Mouse (Mus musculus) forebrain, embryonic 10.5 days (tissue): Measurements from ENCODE around the gene B3gat3. TPM values are rescaled to one million over a fixed set of nuclear protein-coding genes. Genes with fewer than 3 reads are reported as not detected.

Experiments
- DNase-seq: peaks from one replicate; pipeline ENCODE4 v3.0.0-alpha.2; 2017; ENCODE audit warnings: low spot score; ENCODE audit errors: extremely low spot score
- H3K27ac ChIP-seq: fragments of 300-500 bp; sonication (generic); 2 replicates; pipeline ENCODE4 v1.5.1; 2016; ENCODE audit warnings: mild to moderate bottlenecking
- H3K27me3 ChIP-seq: fragments of 300-500 bp; sonication (generic); 2 replicates; pipeline ENCODE4 v1.6.1; 2016; ENCODE audit warnings: mild to moderate bottlenecking; ENCODE audit not compliant: poor library complexity, severe bottlenecking
- H3K36me3 ChIP-seq: fragments of 300-500 bp; sonication (generic); replicated peaks from 2 replicates; pipeline ENCODE4 v1.6.1; 2016; ENCODE audit warnings: mild to moderate bottlenecking, moderate library complexity
- H3K4me1 ChIP-seq: fragments of 300-500 bp; sonication (generic); 2 replicates; pipeline ENCODE4 v1.6.1; 2016
- H3K4me3 ChIP-seq: fragments of 300-500 bp; sonication (generic); 2 replicates; pipeline ENCODE4 v1.5.1; 2016; ENCODE audit warnings: mild to moderate bottlenecking, moderate library complexity
- H3K9me3 ChIP-seq: fragments of 300-500 bp; sonication (generic); 2 replicates; pipeline ENCODE4 v1.6.1; 2016; ENCODE audit warnings: mild to moderate bottlenecking, moderate library complexity
- WGBS: fragments of 180-500 bp; shearing (Covaris S2); methylation state at CpG from one replicate; pipeline ENCODE4 v1.1.7; 2016; 5-methylcytosine and 5-hydroxymethylcytosine counted together
- polyA plus RNA-seq: library from polyadenylated mRNA; unstranded; fragments of >200 nt; fragmentation: Nextera tagmentation; extraction: Ambion mirVana; gene quantifications from 2 replicates; pipeline ENCODE4 v1.2.1, GENCODE M21; 2016

Gene B3gat3
- polyA plus RNA-seq, 1 experiment from 2014 or later: 49.6 TPM

DNA sequence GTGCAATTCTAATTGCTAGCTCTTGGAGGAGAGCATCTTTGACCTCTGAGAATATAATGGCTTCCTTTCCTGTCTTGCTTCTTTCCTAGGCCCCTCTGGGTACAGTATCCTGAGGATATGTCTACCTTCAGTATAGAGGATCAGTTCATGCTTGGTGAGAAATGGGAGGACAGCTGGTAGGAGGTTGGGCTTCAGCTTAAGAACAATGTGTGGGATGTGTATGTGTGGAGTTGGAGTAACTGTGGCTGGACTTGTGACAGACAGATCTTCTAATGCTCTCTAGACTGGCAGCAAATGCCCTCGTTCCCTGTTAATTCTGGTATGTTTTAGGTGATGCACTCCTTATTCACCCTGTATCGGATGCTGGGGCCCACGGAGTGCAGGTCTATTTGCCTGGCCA is 6.0 kb upstream of the B3gat3 start:
- H3K27ac ChIP-seq: no peak overlapping the region
- no peak overlapping the region for H3K4me3 ChIP-seq
- H3K9me3 ChIP-seq: no peaks in the 10 kb centered on the region
- peaks cover 84% of the 10 kb centered on the region for H3K36me3 ChIP-seq
- H3K4me1 ChIP-seq: no peaks in the 10 kb centered on the region
- DNase-seq: no peak
- WGBS: 96% methylated on average over 3 of the region's 3 CpGs
- no peaks in the 10 kb centered on the region for H3K27me3 ChIP-seq

DNA sequence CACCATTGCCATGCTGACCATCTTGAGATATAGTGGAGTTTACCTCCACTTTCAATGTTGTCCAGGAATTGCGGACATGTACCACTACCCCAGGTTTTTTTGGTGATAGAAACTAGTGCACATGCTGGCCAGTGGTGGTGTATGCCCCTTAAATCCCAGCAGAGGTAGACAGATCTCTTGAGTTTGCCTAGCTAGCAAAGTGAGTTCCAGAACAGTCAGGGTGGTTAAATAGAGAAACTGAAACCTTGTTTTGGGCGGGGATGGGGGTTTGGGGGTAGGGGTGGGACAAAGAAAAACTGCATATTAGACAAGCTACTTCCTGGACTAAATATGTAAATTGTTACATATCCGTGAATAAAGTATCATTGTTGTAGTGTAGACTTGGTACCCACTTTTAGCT is 1.2 kb upstream of the B3gat3 start:
- Histone ChIP-seq H3K4me3 (no peak overlapping the region), H3K4me1 (peaks cover 24% of the 10 kb centered on the region), H3K27me3 (no peaks in the 10 kb centered on the region), H3K36me3 (peaks cover 48% of the 10 kb centered on the region), H3K27ac (no peak overlapping the region), H3K9me3 (no peaks in the 10 kb centered on the region)
- 94% methylated on average over 3 of the region's 3 CpGs for WGBS
- DNase-seq: no peak

DNA sequence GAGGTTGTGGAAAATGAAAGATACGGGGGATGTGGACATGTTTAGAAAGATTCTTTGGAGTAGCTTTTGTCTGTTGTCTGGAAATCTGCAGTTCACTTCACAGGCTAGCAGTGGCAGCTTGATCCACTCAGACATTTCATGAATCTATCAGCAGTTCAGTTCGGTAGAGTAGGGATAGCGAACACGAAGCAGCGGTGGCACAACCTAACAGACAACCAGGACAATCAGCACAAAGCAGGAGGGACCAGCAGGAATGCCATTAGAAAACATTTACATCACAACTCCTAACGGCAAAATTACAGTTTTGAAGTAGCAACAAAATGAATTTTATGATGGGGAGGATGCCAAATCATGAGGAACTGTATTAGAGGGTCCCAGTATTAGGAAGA is 496 bp upstream of the B3gat3 start:
- WGBS: 68% methylated on average over 6 of the region's 6 CpGs
- H3K36me3 ChIP-seq: peaks cover 45% of the 10 kb centered on the region

DNA sequence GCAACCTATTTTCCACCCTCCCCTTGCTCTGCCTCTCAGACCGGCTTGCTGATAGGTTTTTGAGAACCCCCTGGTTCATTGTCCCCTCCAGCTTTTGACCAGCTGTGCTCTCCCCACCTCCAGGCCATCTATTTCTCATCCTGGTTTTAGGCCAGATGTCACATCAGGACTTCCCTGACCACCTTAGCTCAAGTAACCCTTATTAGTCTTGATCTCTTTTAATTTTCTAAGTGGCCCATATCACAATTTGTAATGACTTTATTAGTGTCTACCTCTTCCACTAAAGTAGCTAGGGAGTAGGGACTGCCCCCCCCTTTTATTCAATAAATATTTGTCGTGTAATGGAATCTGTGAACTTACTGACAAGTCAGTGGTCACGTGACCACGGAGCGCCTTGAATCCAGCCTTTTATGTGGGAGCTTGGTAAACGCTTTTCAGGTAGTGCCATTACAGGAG is 690 bp downstream of the B3gat3 start:
- 2% methylated on average over 6 of the region's 6 CpGs for WGBS
- Histone ChIP-seq H3K9me3 (no peaks in the 10 kb centered on the region), H3K27me3 (no peaks in the 10 kb centered on the region), H3K4me3 (peak overlapping the region; percentile 89), H3K27ac (peak overlapping the region; percentile 92), H3K36me3 (peaks cover 42% of the 10 kb centered on the region), H3K4me1 (peaks cover 24% of the 10 kb centered on the region)
- DNase-seq: peak; percentile 38

More for the DNA sequence above, 496 bp upstream of the B3gat3 start:
- H3K9me3 ChIP-seq: no peaks in the 10 kb centered on the region
- no peak for DNase-seq
- no peaks in the 10 kb centered on the region for H3K27me3 ChIP-seq
- peak overlapping the region; percentile 89 for H3K4me3 ChIP-seq
- peaks cover 24% of the 10 kb centered on the region for H3K4me1 ChIP-seq
- H3K27ac ChIP-seq: peak overlapping the region; percentile 92

DNA sequence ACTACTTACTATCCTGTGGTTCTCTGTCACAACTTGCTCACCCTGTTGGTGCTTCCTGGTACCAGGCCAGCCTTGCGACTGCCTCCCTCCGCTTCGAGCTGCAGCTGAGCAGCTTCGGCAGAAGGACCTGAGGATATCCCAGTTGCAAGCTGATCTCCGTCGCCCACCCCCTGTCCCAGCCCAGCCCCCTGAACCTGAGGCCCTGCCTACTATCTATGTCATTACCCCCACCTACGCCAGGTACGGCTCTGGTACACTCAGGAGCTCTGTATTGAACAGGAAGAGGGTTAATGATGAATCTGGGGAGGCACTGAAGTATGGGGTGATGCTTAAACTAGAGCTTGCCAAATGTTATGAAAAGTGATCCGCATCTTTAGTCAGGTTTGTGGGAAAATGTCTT is 1.6 kb downstream of the B3gat3 start:
- no peak for DNase-seq
- Histone ChIP-seq H3K9me3 (no peaks in the 10 kb centered on the region), H3K4me1 (peaks cover 24% of the 10 kb centered on the region), H3K27ac (no peak overlapping the region), H3K4me3 (peak overlapping the region; percentile 89), H3K36me3 (peaks cover 42% of the 10 kb centered on the region), H3K27me3 (no peaks in the 10 kb centered on the region)
- WGBS: 77% methylated on average over 9 of the region's 9 CpGs

DNA sequence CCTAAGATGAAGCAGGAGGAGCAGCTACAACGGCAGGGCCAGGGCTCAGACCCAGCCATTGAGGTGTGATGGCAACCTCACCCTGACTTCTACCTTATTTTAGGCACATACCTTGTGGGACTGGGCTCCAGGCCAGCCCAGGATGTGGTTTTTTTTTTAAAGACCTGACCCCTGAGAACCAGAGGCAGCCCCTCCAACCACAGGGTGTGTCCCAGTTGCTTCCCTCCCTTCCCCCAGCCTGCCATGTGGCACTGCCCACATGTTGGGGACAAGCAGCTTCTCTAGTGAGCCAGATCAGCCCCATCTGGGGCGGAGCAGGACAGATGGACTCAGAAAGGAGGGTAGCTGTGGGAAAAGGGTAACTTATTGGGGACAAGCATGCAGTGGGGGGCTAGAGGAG is 6.6 kb downstream of the B3gat3 start:
- no peak for DNase-seq
- no peaks in the 10 kb centered on the region for H3K27me3 ChIP-seq
- H3K36me3 ChIP-seq: peaks cover 58% of the 10 kb centered on the region
- H3K4me3 ChIP-seq: no peak overlapping the region
- H3K27ac ChIP-seq: no peak overlapping the region
- WGBS: 96% methylated on average over 2 of the region's 2 CpGs
- H3K9me3 ChIP-seq: no peaks in the 10 kb centered on the region
- peaks cover 33% of the 10 kb centered on the region for H3K4me1 ChIP-seq

DNA sequence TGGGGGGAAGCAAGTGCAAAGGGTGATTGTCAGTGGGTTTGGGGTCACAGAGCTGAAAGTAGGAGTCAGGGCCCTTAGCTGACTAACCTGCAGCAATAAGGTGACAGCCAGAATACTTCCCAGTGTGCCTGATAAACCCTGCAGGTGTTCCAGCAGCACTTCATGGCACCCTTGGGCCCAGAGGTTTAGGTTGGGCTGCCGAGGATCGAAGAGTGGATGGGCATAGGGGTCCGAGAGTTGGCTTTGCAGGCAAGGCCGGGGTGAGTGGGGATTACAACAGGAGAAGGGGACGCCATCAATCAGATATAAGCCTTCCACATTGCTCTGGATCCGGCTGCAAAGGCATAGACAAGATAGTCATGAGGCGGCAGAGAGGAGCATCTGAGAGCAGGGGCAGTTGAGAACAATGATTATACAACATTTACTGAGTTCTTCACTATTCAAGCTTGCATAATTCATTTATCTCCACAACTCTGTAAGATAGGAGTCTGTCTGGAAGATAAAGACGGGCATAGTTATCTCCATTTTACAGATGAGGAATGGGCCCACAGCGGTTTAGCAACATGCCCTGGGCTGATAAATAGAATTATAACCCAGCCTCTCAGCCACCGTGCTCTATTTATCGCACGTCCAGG is 7.8 kb downstream of the B3gat3 start:
- WGBS: 89% methylated on average over 12 of the region's 12 CpGs
- Histone ChIP-seq H3K27me3 (no peaks in the 10 kb centered on the region), H3K36me3 (peaks cover 52% of the 10 kb centered on the region), H3K4me3 (0 out of 2 replicates have a peak overlapping the region, but pooled peaks have one; percentile 77), H3K27ac (no peak overlapping the region), H3K4me1 (peaks cover 28% of the 10 kb centered on the region), H3K9me3 (no peaks in the 10 kb centered on the region)
- DNase-seq: no peak

DNA sequence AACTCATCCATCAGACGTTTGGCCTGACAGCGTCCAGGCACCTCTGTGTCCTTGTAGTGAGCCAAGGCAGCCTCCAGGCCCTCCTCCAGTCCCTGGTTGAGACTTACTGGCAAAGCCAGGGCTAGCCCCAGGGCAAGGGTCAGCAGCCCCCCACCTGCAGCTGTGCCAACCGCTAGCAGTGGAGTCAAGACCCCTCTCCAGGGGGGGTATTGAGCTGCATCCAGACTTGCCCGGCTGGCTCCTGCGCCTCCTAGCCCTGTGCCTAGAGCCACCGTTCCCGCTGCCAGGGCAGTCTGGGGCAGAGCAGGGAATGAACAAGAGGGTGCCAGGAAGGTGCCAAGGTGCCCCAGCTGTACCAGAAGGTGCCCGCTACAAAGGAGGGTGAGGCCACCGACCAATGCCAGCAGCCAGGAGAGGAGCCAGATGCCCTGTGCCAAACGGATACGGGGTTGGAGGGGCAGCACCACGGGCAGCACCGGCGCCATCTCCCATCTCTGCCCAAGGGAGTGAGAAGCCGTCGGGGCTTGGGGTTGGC is 8.6 kb downstream of the B3gat3 start:
- WGBS: 11% methylated on average over 16 of the region's 16 CpGs
- H3K27me3 ChIP-seq: no peaks in the 10 kb centered on the region

DNA sequence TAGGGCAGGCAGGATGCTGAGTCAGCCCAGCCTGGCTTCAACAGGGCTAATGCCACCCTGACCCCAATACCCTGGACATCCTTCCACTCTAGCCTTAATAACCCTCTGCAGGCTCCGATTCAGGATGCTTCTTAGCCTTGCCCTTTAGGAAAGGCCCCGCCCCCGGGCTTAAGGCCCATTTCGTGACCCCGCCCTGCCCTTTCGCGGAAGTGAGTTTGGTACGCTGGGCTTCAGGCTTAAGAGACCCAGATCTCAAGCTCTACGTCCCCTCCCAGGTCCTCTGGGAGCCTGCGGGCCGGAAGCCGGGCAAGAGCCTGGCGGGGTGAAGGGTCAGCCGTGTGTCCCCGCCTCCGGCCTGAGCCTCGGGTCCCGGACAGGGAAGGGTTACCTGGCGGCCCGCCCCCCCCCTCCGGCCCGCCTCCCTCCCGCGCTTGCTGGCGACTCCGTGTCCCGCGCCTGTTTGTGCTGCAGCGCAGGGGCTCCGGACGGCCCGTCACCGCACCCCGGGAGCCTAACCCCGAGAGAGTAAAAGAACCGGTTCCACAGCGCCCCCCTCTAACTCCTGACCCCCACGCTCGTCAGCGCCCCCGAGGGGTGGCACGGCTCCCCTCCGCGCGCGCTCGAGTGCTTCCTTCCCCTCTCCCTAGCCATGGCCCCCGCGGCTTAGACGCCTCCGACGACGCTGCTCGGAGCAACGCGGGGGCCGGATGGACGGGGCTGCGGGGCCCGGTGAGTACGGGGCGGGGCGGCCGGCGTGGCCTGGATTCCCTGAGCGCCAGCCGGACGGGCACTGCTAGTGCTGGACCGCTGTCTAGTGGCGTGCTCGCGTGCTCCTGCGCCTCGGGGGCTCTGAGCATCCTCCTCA is 9.3 kb downstream of the B3gat3 start, which contains the start of the genes Rom1 and Eml3:
Gene Rom1 (minus strand): TSS at position 133 of the 865 bp plus-strand sequence.
Gene Eml3 (plus strand): TSS at position 329 of the 865 bp plus-strand sequence.
- no peaks in the 10 kb centered on the region for H3K9me3 ChIP-seq
- peak within 1 kb of the TSS; percentile 77 for H3K4me3 ChIP-seq
- peaks cover 62% of the 10 kb centered on the region for H3K36me3 ChIP-seq
- peak within 1 kb of the TSS; percentile 89 for H3K27ac ChIP-seq
- H3K4me1 ChIP-seq: peaks cover 28% of the 10 kb centered on the region
- under 1% methylated on average over 58 of the region's 74 CpGs for WGBS
- no peaks in the 10 kb centered on the region for H3K27me3 ChIP-seq
- DNase-seq: peak; percentile 75

More for the DNA sequence above, 8.6 kb downstream of the B3gat3 start:
- peaks cover 28% of the 10 kb centered on the region for H3K4me1 ChIP-seq
- peak overlapping the region; percentile 77 for H3K4me3 ChIP-seq
- no peak for DNase-seq
- H3K27ac ChIP-seq: peak overlapping the region; percentile 89
- H3K9me3 ChIP-seq: no peaks in the 10 kb centered on the region
- peaks cover 57% of the 10 kb centered on the region for H3K36me3 ChIP-seq

DNA sequence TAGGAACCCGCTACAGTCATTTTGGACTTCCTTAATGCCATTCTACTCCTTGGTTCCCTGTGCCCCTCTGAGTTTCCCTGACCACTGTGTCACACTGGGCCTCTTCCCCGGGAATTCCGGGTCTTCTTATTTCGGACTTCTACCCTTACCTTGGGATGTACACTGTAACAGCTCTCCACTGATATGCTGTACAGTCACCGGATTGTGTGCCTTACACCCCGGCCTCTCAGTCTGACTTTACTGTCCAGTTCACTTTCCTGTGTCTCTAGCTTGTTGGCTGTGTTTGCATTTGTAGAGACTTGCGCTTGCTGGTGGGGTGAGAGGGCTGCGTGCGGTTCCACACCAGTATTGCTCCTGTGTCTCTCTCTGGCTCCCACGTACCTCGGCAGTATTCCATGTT is 9.9 kb downstream of the B3gat3 start:
- Histone ChIP-seq H3K27ac (peak overlapping the region; percentile 89), H3K9me3 (no peaks in the 10 kb centered on the region), H3K4me3 (peak overlapping the region; percentile 77), H3K4me1 (peaks cover 28% of the 10 kb centered on the region), H3K36me3 (peaks cover 65% of the 10 kb centered on the region), H3K27me3 (no peaks in the 10 kb centered on the region)
- WGBS: 14% methylated on average over 11 of the region's 11 CpGs
- DNase-seq: no peak

DNA sequence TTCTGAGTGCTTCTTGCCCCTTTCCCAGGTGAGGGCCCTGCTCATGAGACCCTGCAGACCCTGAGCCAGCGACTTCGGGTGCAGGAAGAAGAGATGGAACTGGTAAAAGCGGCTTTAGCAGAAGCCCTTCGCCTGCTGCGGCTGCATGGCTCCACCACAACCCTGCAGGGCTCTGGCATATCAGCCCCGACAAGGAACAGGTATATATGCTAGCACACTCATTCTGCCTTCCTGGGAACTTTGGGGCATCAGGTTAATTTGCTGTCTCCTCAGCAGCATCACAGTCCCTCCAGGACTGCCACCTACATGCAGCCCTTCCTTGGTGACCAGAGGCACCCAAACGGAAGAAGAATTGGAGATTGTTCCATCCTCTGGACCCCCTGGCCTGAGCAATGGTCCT is 10.6 kb downstream of the B3gat3 start:
- WGBS: 83% methylated on average over 7 of the region's 7 CpGs
- DNase-seq: no peak
- Histone ChIP-seq H3K36me3 (peaks cover 65% of the 10 kb centered on the region), H3K9me3 (no peaks in the 10 kb centered on the region), H3K27ac (0 out of 2 replicates have a peak overlapping the region, but pooled peaks have one; percentile 89), H3K4me3 (peak overlapping the region; percentile 77), H3K27me3 (no peaks in the 10 kb centered on the region), H3K4me1 (peaks cover 28% of the 10 kb centered on the region)

DNA sequence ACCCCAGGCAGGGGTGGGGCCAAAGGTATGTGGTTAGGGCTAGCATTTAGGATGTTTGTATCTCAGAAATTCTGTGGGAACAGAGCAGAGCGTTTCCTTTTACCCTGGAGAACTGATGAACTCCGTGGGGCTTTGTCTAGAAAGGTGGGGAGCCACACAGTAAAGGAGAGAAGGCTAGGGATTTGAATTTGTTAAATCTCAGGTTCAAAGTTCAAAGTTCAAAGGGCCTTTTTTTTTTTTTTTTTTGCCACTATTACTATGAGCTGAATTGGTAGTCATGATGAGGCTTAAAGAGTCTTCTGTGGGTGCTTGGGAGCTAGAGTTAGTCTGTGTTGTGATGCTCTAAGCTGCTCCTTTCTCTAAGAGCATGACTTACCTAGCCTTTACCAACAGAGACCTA is 16.6 kb downstream of the B3gat3 start:
- no peak for DNase-seq
- 84% methylated on average over 2 of the region's 2 CpGs for whole genome bisulfite sequencing
- Histone ChIP-seq H3K4me1 (peaks cover 15% of the 10 kb centered on the region), H3K4me3 (no peak overlapping the region), H3K27ac (no peak overlapping the region), H3K36me3 (peaks cover 69% of the 10 kb centered on the region), H3K9me3 (no peaks in the 10 kb centered on the region), H3K27me3 (no peaks in the 10 kb centered on the region)
